Mouse (Mus musculus): ENCODE measurements at regions not wholly inside any gene's neighbourhood (a gene's known extent, or its start where the extent isn't known, plus 50 kb on each side); places are given as distances from the start of the nearest gene placed in this dataset.
"Not testable (repeated sequence)": the region's sequence is repeated elsewhere in the genome, so short reads cannot be mapped to it uniquely, and the experiment has no call there.

DNA sequence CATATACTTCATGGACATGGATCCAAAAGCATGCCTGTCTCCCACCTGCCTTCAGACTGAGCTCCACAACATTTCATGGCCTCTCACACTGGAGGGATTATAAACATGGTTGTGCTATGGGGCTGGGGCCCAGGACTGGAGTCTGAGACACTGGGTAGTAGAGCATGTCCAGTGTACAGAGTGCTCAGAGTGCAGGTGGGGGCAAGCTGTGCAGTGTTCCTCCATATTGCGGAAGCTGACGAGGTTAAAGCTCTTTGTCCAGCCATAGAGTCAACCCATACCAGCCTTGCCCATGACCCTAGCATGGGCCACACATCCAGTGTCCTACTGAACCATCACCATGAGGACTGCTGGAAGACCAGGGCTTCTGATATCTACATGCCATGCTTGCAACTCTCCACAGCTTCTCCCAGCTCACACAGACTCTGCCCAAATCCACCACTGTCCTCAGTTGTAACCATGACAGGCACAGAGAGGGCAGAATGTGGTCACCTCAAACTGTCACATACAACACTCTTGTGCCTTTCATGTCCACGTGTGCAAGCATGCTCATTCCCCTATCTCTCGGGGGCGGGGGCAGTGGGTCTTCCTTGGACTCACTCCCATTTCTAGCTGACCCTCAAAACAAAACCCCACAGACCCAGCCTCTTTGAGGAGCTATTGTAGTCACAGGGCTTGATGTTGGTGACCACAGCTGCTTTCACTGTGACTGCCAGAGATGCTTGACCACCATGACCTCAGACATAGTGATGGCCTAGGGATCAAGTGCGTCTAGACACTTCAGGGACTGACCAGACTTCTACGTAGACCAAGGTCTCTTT, 55.9 kb downstream of the Tmem121 start:
- intact Hi-C loops (cut with DNase I) = no loop called here
- no peak for DNase-seq (ENCODE audit: low spot score in 2 of 2)

DNA sequence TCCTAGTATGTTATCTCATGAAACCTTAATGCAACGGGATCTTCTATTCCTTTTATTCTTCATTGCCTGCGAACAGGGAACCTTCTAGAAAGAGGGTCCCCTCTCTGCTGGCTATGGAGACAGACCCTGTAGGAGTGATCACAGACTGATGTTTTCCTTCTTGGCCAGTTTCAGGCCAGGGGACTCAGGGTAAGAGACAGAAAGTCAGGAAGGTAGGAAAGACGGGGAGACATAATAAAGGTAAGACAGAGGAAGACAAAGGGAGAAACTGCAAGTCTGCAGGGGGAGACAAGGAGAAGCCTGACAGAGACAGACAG, 56.4 kb downstream of the Tmem121 start:
- intact Hi-C loops (cut with DNase I) = no loop called here
- DNase-seq (ENCODE audit: low spot score in 2 of 2) = no peak

DNA sequence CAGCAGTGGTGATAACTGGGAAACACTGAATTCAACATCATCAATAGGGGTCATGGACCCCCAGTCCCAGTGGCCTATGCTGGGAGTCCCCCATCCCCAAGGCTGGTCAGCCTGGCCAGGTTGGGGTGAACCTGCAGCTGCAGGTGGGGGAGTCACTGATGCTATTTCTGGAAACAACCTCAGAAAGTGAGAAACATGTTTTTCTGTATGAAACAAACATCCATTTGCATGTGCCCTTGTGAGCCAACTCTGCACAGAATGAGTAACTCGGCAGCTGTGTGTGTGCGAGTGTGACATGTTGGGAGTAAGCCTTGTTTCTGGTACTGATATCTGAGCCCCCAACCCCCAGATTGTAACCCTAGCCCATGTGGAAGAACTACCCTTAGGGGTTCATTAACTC, 59.0 kb downstream of the Tmem121 start:
- intact Hi-C loops (cut with DNase I) = no loop called here

DNA sequence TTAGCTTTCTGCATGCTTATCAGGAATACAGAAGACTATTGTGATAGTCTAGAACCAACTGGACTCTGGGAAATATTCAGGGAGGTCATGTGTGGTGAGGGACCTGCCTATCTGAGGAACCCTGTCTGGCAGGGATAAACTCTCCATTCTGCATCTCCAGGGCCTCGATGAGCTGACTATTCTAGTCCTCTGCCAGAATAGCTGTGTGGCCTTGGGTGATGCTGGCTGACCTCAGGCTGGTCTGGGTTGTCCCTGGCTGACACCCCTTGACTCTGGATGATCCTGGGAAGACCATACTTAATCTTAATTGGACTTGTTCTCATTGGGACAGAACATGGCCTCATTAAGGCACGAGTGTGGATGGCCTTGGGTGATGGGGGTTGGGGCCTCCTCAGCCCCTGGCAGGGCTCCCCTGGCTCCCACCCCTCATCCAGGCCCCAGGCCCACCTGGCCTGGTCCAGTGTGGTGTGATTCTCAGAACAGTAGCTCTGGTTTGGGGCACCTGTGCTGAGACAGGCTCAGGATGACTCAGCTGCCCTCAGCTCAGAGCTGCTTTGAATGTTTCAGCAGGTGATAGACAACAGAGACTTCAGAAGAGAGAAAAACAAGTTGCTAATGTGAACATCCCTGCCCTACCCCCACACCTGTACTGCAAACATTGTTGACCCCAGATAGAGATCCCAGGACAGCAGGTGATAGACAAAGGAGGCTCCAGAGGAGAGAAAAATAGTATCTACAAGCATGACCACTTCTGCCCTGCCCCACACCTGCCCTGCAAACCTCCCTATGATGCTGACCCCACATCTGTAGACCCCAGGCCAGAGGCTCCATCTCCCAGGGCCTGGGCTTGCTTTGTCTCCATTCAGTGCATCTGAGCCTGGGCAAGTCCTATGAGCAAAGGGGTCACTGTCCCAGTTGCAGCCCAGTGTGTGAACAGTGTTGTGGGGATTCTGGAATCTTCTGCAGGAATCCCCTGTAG, 68.0 kb downstream of the Tmem121 start:
- DNase-seq (ENCODE audit: low spot score in 2 of 2); intact Hi-C loops (cut with DNase I): not testable (repeated sequence)

More for the DNA sequence above, 59.0 kb downstream of the Tmem121 start:
- no peak for DNase-seq (ENCODE audit: low spot score in 2 of 2)

DNA sequence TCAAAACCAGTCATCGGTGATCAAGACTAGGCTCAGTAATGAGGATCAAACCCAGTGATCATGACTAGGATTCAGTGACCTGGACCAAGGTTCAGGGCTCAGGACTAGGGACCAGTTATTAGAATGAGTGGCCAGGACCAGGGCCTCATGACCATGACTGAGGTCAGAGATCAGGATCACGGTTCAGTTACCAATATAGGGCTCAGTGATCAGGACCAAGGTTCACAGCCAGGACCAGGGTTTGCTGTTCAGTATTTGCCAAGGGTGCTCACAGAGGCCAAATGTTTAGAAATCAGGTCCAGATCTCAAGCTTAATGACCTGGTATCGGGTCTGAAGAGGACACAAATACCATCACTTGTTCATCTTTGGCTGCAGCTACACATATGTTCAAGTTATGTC, 69.6 kb downstream of the Tmem121 start:
- no peak for DNase-seq (ENCODE audit: low spot score in 2 of 2)
- intact Hi-C loops (cut with DNase I) = no loop called here

DNA sequence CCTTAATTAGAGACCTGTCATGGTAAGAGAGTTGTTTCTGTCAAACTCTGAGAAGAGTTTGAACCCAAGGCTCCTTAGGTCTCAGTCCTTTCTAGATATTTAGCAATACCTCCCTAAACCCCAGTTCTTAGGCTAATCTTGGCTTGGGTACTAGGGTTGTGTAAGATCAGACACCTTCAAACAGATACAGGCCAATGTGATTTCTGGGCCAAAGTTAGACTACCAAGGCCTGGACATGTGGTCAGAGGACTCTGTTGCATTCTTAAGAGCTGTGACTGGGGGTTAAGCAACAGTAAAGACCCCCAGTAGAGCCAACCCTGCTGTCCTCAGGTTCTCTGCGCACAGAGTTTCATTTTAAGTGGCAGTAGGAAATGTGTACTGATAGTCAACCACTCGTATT, 70.9 kb downstream of the Tmem121 start:
- intact Hi-C loops (cut with DNase I) = no loop called here
- DNase-seq (ENCODE audit: low spot score in 2 of 2) = no peak

DNA sequence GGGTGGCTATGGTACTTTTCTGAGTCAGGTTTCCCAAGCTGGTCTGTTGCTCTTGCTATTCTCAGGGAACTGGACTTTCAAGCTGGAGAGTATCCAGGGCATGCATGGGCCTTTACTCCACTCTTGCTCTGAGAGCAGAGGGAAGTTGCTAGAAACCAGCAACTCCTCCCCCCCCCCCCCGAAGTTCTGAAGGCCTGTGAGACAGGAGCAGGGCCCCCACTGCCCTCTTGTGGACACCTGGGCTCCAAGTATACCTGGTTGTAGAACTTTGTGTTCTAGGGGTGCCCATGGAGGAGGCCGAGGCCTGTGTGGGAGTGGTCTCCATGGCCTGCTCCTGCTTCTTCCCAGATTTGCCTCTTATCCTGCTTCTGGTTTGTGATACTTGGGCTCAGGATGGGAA, 71.5 kb downstream of the Tmem121 start:
- intact Hi-C loops (cut with DNase I) = no loop called here
- no peak for DNase-seq (ENCODE audit: low spot score in 2 of 2)

DNA sequence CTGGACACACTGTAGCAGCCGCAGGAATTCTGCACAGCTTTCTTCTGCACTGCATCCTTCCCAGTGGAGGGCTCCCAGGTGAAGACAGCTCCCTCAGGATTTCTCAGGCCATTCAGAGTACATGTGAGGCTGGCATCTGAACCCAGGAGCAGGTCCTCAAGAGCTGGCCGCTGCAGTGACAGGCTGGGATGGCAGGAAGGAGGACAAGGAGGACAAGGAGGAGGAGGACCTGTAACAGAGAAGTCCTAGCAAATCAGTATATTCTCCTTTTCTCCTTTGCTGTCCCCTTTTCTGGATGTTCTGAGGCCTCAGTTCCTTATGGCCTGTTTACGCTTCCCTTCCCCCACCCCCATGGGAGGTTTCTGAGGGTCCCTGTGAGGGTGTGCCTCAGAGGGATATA, 73.7 kb downstream of the Tmem121 start:
- no peak for DNase-seq (ENCODE audit: low spot score in 2 of 2)
- intact Hi-C loops (cut with DNase I) = no loop called here

DNA sequence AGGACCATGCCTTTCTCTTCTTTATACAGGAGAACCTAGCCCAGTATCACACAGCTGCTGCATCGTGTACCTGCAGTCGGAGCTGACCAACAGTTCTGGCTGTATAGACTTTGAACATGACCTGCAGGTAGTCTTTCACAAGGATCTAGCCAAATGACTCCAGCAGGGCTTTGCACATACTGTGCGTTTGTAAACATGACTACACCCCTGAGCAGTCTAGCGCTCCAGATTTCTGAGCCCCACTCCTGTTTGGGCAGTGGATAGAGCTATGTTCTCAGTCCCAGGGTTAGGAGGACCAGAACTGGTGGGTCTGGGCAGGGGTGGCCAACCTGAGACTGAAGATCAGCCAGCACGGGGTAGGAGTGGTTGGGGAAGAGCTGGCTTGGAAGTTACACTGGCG, 74.6 kb downstream of the Tmem121 start:
- intact Hi-C loops (cut with DNase I) = no loop called here
- DNase-seq (ENCODE audit: low spot score in 2 of 2) = no peak

DNA sequence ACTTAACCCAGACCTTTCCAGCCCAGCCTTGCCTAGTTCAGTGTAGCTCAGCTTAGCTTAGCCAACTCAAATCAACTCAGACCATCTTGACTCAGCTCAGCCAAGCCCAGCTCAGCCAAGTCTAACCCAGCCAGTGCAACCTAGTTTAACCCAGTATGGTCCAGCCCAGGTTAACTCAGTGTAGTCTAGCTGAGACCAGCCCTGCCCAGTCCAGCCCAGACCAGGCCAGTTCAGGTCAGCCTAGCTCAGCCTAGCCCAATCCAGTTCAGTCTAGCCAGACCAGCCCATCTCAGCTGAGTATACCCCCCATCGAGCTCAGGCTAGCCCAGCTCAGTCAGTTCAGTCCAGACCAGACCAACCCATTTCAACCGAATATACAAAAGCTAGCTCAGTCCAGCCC, 90.2 kb downstream of the Tmem121 start:
- DNase-seq (ENCODE audit: low spot score in 2 of 2) = no peak

DNA sequence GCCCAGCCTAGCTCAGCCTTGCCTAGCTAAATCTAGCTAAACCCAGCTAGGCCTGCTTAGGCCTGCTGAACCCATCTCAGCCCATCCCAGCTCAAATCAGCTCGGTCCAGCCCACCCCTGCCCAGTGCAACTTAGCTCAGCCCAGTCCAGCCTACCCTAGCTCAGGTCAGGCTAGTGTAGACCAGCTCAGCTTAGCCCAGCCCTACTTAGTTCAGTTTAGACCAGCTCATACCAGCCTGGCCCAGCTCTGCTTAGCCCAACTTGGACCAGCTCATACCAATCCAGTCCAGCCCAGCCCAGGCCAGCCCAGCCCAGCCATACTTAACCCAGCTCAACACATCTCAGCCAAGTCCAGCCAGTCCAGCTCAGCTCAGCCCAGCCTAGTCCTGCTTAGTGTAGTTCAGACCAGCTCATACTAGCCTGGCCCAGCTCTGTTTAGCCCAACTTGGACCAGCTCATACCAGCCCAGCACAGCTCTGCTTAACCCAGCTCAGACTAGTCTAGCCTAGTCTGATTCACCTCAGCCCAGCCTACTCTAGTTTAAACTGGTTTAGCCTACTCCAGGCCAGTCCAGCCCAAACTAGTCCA, 90.7 kb downstream of the Tmem121 start:
- DNase-seq (ENCODE audit: low spot score in 2 of 2) = no peak
- intact Hi-C loops (cut with DNase I) = no loop called here

More for the DNA sequence above, 90.2 kb downstream of the Tmem121 start:
- intact Hi-C loops (cut with DNase I) = no loop called here

DNA sequence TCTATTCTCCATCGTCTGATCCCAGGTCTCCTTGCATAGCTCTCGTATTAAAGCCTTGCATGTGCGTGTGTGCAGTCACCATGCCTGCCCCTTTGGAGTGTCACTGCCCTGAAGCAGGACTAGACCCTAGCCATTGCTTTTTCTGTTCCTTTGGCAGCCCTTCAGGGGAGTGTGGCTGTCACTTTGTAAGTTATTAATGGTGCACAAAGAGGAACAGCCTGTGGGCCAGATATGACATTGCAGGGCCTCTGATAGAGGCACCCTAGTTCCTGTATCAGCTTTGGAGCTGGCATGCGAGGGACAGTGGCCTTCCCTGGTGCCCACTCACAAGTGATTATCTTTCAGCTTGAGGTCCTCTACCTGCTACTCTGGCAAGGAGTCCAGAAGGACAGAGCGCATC, 92.0 kb downstream of the Tmem121 start:
- intact Hi-C loops (cut with DNase I) = no loop called here
- no peak for DNase-seq (ENCODE audit: low spot score in 2 of 2)

DNA sequence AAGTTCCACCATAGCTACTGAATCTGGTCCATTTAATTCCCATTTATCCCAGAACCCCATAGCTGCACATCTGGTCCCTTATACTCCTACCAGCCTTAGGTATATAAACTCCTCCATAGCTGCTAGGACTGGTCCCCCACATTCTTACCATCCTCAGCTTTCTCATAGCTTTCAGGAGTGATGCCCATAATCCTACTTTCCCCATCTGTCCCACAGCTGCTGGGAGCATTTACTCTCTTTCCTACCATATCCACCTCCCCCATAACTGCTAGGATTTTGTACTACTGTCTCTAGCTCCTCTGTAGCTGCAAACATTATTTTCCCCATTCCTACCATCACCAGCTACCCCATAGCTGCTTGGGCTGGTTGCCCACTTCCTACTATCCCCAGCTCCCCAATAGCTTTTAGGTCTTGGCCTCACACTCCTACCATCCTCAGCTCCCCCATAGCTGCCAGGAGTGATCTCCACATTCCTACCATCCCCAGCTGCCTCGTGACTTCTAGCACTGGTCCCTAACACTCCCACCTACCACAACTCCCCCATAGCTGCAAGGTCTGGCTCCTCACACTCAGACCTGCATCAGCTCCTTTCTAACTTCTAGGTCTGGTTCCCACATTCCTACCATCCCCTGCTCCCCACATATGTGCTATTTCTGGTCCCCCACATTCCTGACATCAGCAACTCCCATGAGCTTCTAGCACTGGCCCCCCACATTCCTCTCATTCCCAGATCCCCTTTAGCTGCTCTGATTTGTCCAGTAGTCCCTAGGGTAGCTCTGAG, 106.5 kb downstream of the Tmem121 start:
- intact Hi-C loops (cut with DNase I) = loop anchor here (1.0 kb wide), 1 partner anchor 109 kb away; no protein-coding TSS in a partner anchor

DNA sequence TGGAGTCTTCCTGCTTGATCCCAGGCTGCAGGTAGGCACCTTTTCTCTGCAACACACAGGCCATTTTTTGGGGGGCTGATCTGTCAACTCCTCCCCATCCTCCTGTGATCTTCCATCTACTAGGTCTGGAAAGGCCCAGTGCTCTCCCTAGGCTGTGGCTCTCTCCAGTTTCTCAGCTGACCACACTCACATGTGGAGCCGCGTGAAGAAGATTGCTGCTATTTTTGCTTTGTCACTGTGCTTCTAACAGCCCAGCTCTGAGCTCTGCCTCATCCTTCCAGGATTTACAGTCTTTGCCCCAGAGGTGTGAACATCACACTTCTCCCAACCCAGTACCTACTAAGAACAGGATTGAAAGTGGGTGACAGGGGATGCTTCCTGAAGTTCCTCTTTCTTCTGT, 110.2 kb downstream of the Tmem121 start:
- DNase-seq (ENCODE audit: low spot score in 2 of 2) = peak; percentile 21 to 67
- intact Hi-C loops (cut with DNase I) = loop anchor here (1.0 to 2.0 kb wide), 2 partner anchors 21 to 105 kb away; no protein-coding TSS in a partner anchor

More for the DNA sequence above, 106.5 kb downstream of the Tmem121 start:
- DNase-seq (ENCODE audit: low spot score in 2 of 2) = peak in 1 of 2 experiments; percentile 69

DNA sequence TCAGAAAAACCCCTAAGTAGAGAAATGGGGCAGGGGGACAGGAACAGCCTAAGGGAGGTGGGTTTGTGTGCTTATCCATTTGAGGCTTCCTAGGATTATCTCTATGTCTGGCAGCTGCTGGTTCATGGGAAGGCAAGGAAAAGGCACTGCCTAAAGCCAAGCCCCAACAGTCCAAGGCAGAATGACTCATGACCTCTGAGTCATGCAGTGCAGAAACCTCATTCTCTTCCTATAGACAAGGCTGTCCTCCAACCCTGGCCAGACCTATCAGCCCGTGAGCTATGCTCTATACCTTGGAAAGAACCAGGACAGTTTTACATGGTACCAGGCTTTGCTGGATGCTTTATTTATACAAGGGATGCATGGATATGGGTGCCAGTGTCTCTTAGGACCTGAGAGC, 120.2 kb downstream of the Tmem121 start:
- intact Hi-C loops (cut with DNase I) = no loop called here
- DNase-seq (ENCODE audit: low spot score in 2 of 2) = no peak

DNA sequence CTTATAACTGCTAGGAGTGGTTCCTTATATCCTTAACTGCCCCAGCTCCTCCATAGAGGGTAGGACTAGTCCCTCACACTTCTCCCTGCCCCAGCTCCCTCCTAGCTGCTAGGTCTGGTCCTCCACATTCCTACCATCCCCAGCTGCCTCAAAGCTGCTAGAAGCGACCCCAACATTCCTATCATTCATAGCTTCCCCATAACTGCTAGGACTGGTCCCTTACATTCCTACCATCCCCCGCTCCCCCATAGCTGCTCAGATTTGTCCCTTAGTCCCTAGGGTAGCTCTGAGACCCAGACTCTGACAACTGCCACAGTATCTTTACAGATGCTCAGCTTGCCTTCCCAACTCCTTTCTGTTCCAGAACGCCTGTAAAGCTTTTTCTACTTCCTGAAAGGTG, 127.6 kb downstream of the Tmem121 start:
- intact Hi-C loops (cut with DNase I) = no loop called here

DNA sequence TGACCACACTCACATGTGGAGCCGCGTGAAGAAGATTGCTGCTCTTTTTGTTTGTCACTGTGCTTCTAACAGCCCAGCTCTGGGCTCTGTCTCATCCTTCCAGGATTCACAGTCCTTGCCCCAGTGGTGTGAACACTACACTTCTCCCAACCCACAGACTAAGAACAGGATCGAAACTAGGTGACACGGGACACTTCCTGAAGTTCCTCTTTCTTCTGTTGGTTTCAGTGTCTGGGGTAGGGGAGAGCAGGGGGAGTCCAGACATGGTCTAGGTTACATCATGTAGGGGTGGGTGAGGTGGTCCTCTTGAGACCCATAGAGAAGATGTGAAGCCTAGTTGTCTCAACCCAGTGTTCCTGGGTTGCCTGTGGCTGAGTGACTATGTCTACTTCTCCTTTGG, 128.9 kb downstream of the Tmem121 start:
- intact Hi-C loops (cut with DNase I) = no loop called here
- DNase-seq (ENCODE audit: low spot score in 2 of 2) = no peak

More for the DNA sequence above, 127.6 kb downstream of the Tmem121 start:
- DNase-seq (ENCODE audit: low spot score in 2 of 2) = no peak

DNA sequence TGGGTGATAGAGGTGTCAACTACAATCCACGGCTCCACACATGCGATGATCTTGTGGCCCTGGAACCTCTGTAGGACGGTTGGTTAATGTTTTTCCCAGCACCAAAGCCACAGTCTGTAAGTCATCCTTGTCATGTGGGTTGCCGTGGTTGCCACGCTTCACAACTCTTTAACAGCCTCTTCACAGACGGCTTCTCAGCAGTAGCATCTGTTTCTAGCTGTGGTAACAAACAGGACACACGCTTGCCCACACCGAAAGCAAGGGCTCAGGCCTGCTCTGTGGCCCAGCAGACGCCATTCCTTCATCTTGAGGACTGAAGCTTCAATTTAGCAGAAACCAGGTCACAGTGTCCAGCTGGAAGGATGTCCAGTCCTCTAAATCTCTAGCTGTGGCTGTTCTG, 135.4 kb downstream of the Tmem121 start:
- DNase-seq (ENCODE audit: low spot score in 2 of 2) = peak in 1 of 2 experiments; percentile 7
- intact Hi-C loops (cut with DNase I) = loop anchor here (10.0 kb wide), 1 partner anchor 96 kb away; no protein-coding TSS in a partner anchor

DNA sequence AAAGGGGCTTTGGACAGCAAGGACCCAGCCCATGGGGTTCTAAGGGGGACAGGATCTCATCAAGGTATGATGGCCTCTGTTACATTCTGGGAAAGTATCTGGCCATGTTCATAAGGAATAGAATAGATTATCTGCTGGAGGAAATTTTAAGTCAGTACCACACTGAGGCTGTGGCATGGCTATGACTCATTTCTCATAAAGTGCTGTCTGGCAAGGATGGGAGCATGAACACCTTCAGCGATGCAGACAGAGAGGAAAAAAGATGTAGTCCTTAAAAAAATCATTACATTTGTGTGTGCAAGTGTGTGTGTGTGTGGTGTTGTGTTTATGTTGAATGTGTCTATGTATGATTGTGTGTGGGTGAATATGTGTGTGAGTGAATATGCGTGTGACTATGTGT, 136.4 kb downstream of the Tmem121 start:
- intact Hi-C loops (cut with DNase I) = loop anchor here (10.0 kb wide), 1 partner anchor 97 kb away; no protein-coding TSS in a partner anchor
- DNase-seq (ENCODE audit: low spot score in 2 of 2) = peak in 1 of 2 experiments; percentile 54
